Mouse (Mus musculus) spleen, adult 2 months (tissue): ENCODE data around the gene Kmt2a.

Experiments
- CTCF ChIP-seq: fragments of 200-500 bp; IDR thresholded peaks from 2 replicates; pipeline ENCODE4 v1.5.1; 2011; ENCODE audit warnings: mild to moderate bottlenecking, inconsistent platforms; ENCODE audit not compliant: insufficient read depth, insufficient read length, insufficient replicate concordance; ENCODE audit errors: extremely low read depth
- POLR2A ChIP-seq: fragments of 200-500 bp; IDR thresholded peaks from 2 replicates; pipeline ENCODE4 v1.6.1; 2011; ENCODE audit warnings: low read depth, low read length, inconsistent platforms

- TF ChIP-seq CTCF (no peak), POLR2A (no peak)
These were observed 63.6 kb downstream of the Kmt2a start for GRCm38 (mm10) chr9:44817522-44817921.
